Mouse (Mus musculus): ENCODE measurements around the gene Irgm1. TPM values are rescaled to one million over a fixed set of nuclear protein-coding genes. Genes with fewer than 3 reads are reported as not detected.
"Not testable (repeated sequence)": the region's sequence is repeated elsewhere in the genome, so short reads cannot be mapped to it uniquely, and the experiment has no call there.

Gene Irgm1
- total RNA-seq, 1 experiment from 2014 or later, result 82.9 TPM

GRCm38 (mm10) chr11:48862784-48863319 is 8.6 kb downstream of the Irgm1 start:
- ATAC-seq (ENCODE audit: extremely low read depth, insufficient number of reproducible peaks, low FRiP score, poor library complexity, severe bottlenecking), result no peak

- peak; percentile 58 for ATAC-seq (ENCODE audit: extremely low read depth, insufficient number of reproducible peaks, low FRiP score, poor library complexity, severe bottlenecking)
Observed at GRCm38 (mm10) chr11:48859014-48859413, 12.5 kb downstream of the Irgm1 start.

GRCm38 (mm10) chr11:48853474-48854180 is 17.9 kb downstream of the Irgm1 start:
- peak; percentile 67 for ATAC-seq (ENCODE audit: extremely low read depth, insufficient number of reproducible peaks, low FRiP score, poor library complexity, severe bottlenecking)

GRCm38 (mm10) chr11:48852624-48853473 is 18.6 kb downstream of the Irgm1 start:
- ATAC-seq (ENCODE audit: extremely low read depth, insufficient number of reproducible peaks, low FRiP score, poor library complexity, severe bottlenecking), result no peak

GRCm38 (mm10) chr11:48852190-48852589 is 19.3 kb downstream of the Irgm1 start:
- no peak for ATAC-seq (ENCODE audit: extremely low read depth, insufficient number of reproducible peaks, low FRiP score, poor library complexity, severe bottlenecking)

- no peak for ATAC-seq (ENCODE audit: extremely low read depth, insufficient number of reproducible peaks, low FRiP score, poor library complexity, severe bottlenecking)
Observed at GRCm38 (mm10) chr11:48851270-48851995, 20.1 kb downstream of the Irgm1 start.

GRCm38 (mm10) chr11:48850240-48850639 is 21.2 kb downstream of the Irgm1 start:
- no peak for ATAC-seq (ENCODE audit: extremely low read depth, insufficient number of reproducible peaks, low FRiP score, poor library complexity, severe bottlenecking)

GRCm38 (mm10) chr11:48846881-48847280 is 24.6 kb downstream of the Irgm1 start:
- ATAC-seq (ENCODE audit: extremely low read depth, insufficient number of reproducible peaks, low FRiP score, poor library complexity, severe bottlenecking), result no peak

GRCm38 (mm10) chr11:48846362-48846761 is 25.1 kb downstream of the Irgm1 start:
- not testable (repeated sequence) for ATAC-seq (ENCODE audit: extremely low read depth, insufficient number of reproducible peaks, low FRiP score, poor library complexity, severe bottlenecking)

- no peak for ATAC-seq (ENCODE audit: extremely low read depth, insufficient number of reproducible peaks, low FRiP score, poor library complexity, severe bottlenecking)
Observed at GRCm38 (mm10) chr11:48845244-48845815, 26.2 kb downstream of the Irgm1 start.

GRCm38 (mm10) chr11:48844309-48844708 is 27.2 kb downstream of the Irgm1 start:
- ATAC-seq (ENCODE audit: extremely low read depth, insufficient number of reproducible peaks, low FRiP score, poor library complexity, severe bottlenecking), result no peak

GRCm38 (mm10) chr11:48843202-48843601 is 28.3 kb downstream of the Irgm1 start:
- ATAC-seq (ENCODE audit: extremely low read depth, insufficient number of reproducible peaks, low FRiP score, poor library complexity, severe bottlenecking), result peak; percentile 68

GRCm38 (mm10) chr11:48842378-48842792 is 29.1 kb downstream of the Irgm1 start:
- peak; percentile 38 for ATAC-seq (ENCODE audit: extremely low read depth, insufficient number of reproducible peaks, low FRiP score, poor library complexity, severe bottlenecking)

- no peak for ATAC-seq (ENCODE audit: extremely low read depth, insufficient number of reproducible peaks, low FRiP score, poor library complexity, severe bottlenecking)
Observed at GRCm38 (mm10) chr11:48841213-48841612, 30.3 kb downstream of the Irgm1 start.

GRCm38 (mm10) chr11:48840805-48841204 is 30.7 kb downstream of the Irgm1 start:
- no peak for ATAC-seq (ENCODE audit: extremely low read depth, insufficient number of reproducible peaks, low FRiP score, poor library complexity, severe bottlenecking)

GRCm38 (mm10) chr11:48838879-48839680 is 32.4 kb downstream of the Irgm1 start:
- no peak for ATAC-seq (ENCODE audit: extremely low read depth, insufficient number of reproducible peaks, low FRiP score, poor library complexity, severe bottlenecking)

- peak; percentile 47 for ATAC-seq (ENCODE audit: extremely low read depth, insufficient number of reproducible peaks, low FRiP score, poor library complexity, severe bottlenecking)
Observed at GRCm38 (mm10) chr11:48838181-48838797, 33.2 kb downstream of the Irgm1 start.
